Mouse (Mus musculus) forebrain, embryonic 16.5 days (tissue): Measurements from ENCODE around the gene Zbtb26. TPM values are rescaled to one million over a fixed set of nuclear protein-coding genes. Genes with fewer than 3 reads are reported as not detected.
A peak's percentile ranks its signal among the peaks of the same experiment; 100 is the strongest.

Experiments
- ATAC-seq: fragments of 200-750 bp; cut with Nextera tagmentation; 2 replicates; pipeline ENCODE4 v1.8.0; 2017; ENCODE audit warnings: mild to moderate bottlenecking, moderate library complexity
- H3K27ac ChIP-seq: fragments of 300-500 bp; sonication (generic); 2 replicates; pipeline ENCODE4 v1.5.1; 2014; ENCODE audit warnings: low read length, control low read depth
- H3K27me3 ChIP-seq: fragments of 300-500 bp; sonication (generic); replicated peaks from 2 replicates; pipeline ENCODE4 v1.6.1; 2014; ENCODE audit warnings: low read length; ENCODE audit not compliant: control insufficient read depth, insufficient read depth
- H3K36me3 ChIP-seq: fragments of 300-500 bp; sonication (generic); 2 replicates; pipeline ENCODE4 v1.6.1; 2014; ENCODE audit not compliant: control insufficient read depth, insufficient read depth
- H3K4me1 ChIP-seq: fragments of 300-500 bp; sonication (generic); replicated peaks from 2 replicates; pipeline ENCODE4 v1.6.1; 2014; ENCODE audit warnings: low read length; ENCODE audit not compliant: control insufficient read depth, insufficient read depth
- H3K4me2 ChIP-seq: fragments of 300-500 bp; sonication (generic); 2 replicates; pipeline ENCODE4 v1.6.1; 2014; ENCODE audit warnings: mild to moderate bottlenecking, low read length, control low read depth
- H3K4me3 ChIP-seq: fragments of 300-500 bp; sonication (generic); replicated peaks from 2 replicates; pipeline ENCODE4 v1.5.1; 2014; ENCODE audit warnings: mild to moderate bottlenecking, low read length, control low read depth
- H3K9ac ChIP-seq: fragments of 300-500 bp; sonication (generic); replicated peaks from 2 replicates; pipeline ENCODE4 v1.6.1; 2014; ENCODE audit warnings: low read depth, low read length, control low read depth
- H3K9me3 ChIP-seq: fragments of 300-500 bp; sonication (generic); 2 replicates; pipeline ENCODE4 v1.6.1; 2016; ENCODE audit warnings: low read length; ENCODE audit not compliant: control insufficient read depth
- WGBS: fragments of 180-500 bp; shearing (Covaris S2); extraction: QIAGEN DNeasy Blood & Tissue Kit; methylation state at CpG from one replicate; pipeline ENCODE4 v1.1.7; 2014; 5-methylcytosine and 5-hydroxymethylcytosine counted together
- polyA plus RNA-seq: library from polyadenylated mRNA; unstranded; fragments of >200 nt; fragmentation: Nextera tagmentation; extraction: Ambion mirVana; gene quantifications from 2 replicates; pipeline ENCODE4 v1.2.1, GENCODE M21; 2015

Zbtb26 gene
- polyA plus RNA-seq, 1 experiment from 2014 or later: 9.2 TPM

DNA sequence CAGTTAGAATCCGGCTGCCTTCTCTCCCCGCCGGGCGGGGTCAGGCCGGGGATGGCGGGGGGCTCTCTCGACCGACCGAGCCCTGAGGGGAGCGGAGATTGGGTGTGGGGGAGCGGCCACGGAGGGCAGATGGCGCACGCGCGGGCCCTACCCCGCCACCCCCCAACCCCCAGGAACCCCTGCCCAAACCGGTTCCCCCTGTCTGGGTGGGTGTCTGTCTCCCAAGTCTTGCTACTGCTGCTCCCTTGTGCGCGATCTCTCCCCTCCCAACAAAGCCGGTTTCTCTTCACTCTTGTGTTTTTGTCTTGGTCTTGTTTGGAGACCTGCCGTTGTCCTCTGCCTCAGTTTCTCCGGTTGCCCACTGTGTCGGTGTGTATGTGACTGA, 9.4 kb upstream of the Zbtb26 start:
- Histone ChIP-seq H3K9ac (peak overlapping the region; percentile 96), H3K4me2 (peak overlapping the region; percentile 82), H3K4me3 (peak overlapping the region; percentile 96), H3K9me3 (no peaks in the 10 kb centered on the region), H3K27me3 (no peaks in the 10 kb centered on the region), H3K27ac (peak overlapping the region; percentile 92), H3K4me1 (peaks cover 9% of the 10 kb centered on the region), H3K36me3 (no peaks in the 10 kb centered on the region)
- 0% methylated on average over 24 of the region's 24 CpGs for WGBS
- ATAC-seq: peak; percentile 84

DNA sequence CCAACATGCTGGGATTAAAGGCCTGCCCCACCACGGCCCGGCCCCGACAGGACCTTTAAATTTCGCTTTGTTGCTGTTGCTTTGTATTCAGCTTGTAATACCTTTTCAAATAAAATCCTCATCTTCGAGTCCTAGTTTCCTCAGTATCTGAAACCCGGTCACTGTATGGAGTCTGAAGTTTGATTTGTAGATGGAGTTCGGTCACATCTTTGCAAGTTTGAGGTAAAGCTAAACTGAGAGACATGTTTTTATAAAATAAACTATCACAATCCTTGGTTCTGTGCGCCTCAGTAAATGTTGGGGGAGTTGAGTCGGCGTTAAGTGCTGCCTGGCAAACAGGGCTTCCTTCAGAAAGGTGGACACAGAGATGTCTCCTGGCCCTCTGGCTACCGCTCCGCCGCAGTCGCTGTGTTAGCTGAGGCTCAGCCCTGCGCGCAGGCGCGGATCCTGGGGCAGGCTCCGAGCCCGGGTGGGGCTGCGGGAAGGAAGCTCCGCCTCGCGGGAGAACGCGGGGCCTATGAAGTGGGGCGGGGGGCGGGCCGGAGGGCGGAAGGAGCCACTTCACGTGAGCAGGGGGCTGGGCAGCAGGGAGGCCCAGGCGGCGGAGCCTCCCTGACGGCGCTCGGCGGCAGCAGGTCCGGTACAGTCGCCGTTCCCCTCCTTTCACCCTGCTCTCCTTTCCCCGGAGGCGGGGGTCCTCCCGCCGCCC, 8.9 kb upstream of the Zbtb26 start:
- H3K4me2 ChIP-seq: peak overlapping the region; percentile 82
- H3K27me3 ChIP-seq: no peaks in the 10 kb centered on the region
- 8% methylated on average over 42 of the region's 44 CpGs for WGBS
- no peaks in the 10 kb centered on the region for H3K36me3 ChIP-seq
- peak overlapping the region; percentile 92 for H3K27ac ChIP-seq
- peak overlapping the region; percentile 96 for H3K4me3 ChIP-seq
- H3K9me3 ChIP-seq: no peaks in the 10 kb centered on the region
- ATAC-seq: peak; percentile 98
- H3K9ac ChIP-seq: peak overlapping the region; percentile 96
- H3K4me1 ChIP-seq: peaks cover 9% of the 10 kb centered on the region

DNA sequence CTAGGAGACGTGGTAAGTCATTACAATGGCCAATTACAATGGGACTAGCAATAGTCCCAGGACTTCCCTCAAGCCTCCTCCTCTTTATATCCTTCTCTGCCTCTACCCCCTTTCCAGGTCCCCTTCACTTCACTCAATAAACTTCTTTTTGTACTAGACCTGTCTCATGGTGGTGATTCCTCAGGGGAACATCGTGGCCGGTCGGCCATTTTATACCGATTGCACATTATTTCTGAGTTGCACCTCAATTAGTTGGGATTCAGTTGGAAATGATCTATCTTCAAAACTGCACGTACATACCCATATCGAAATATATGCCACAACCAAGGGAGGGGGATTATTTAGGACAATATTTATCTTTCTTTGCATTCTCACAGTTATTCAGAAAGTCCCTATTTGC, 11.3 kb downstream of the Zbtb26 start:
- Histone ChIP-seq H3K4me1 (peaks cover 12% of the 10 kb centered on the region), H3K9me3 (no peaks in the 10 kb centered on the region), H3K4me3 (peak overlapping the region; percentile 70), H3K27me3 (no peaks in the 10 kb centered on the region), H3K36me3 (peaks cover 12% of the 10 kb centered on the region; the same call in 1 of the 2 replicates), H3K27ac (peak overlapping the region; percentile 99), H3K4me2 (peak overlapping the region; percentile 92), H3K9ac (peak overlapping the region; percentile 74)
- ATAC-seq: peak; percentile 34
- WGBS: 17% methylated on average over 7 of the region's 7 CpGs

DNA sequence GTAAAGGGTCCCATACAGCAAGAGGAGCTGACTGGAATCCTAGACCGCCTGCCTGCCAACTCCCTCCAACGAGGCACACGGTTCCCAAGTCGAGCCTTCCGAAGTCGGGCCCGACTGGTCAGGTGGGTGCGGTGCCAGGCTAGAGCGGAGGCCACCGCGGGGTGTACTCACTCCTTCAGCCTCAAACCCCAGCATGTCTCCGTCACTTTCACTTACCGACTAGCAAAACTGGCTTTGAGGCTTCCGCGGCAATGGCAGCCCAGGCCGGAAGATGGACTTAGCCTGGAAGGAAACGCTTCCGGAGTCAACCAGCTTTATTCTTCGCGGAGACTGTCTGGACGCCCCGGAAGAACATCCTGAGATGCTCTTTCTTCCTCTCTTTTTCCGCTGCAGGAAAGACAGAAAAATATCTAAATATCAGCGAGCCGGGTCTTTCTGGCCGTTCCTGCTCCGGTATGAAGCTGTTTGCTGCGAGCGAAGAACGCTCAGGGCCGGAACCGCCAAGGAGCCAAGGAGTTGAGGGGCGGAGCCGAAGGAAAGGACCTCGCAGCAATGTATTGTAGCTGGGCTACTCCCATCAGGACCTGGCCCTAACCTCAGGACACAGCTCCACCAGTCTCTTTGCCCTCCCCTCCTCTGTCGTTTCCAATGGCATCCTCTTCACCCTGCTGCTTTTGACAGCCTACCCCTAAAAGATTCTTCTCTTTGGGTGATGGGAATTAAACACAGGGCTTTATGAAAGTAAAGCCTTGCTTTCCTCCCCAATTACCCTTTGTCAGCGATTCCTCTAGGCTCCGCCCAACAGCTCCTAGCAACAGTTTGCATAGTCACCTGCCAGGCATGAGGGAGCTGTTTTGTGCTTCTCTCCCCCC, 12.1 kb downstream of the Zbtb26 start:
- Histone ChIP-seq H3K36me3 (peaks cover 12% of the 10 kb centered on the region; the same call in 1 of the 2 replicates), H3K27ac (peak overlapping the region; percentile 99), H3K9me3 (no peaks in the 10 kb centered on the region), H3K4me1 (peaks cover 12% of the 10 kb centered on the region), H3K4me2 (peak overlapping the region; percentile 92), H3K4me3 (peak overlapping the region; percentile 70), H3K27me3 (no peaks in the 10 kb centered on the region), H3K9ac (peak overlapping the region; percentile 74)
- under 1% methylated on average over 38 of the region's 38 CpGs for WGBS
- ATAC-seq: peak; percentile 96

DNA sequence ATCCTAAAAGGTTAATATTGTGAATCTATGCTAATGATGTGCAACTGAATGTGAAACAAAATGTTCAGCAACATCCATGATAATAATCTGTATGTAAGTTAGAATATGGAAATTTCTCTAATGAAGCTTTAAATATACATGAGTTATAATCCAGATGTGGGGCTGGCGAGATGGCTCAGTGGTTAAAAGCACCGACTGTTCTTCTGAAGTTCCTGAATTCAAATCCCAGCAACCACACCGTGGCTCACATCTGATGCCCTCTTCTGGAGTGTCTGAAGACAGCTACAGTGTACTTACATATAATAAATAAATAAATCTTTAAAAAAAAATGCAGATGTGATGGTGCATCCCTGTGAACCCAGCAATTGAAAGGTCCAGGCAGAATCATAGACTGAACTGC, 19.3 kb downstream of the Zbtb26 start:
- 55% methylated on average over 3 of the region's 3 CpGs for WGBS
- no peaks in the 10 kb centered on the region for H3K27me3 ChIP-seq
- no peak overlapping the region for H3K4me2 ChIP-seq
- no peak overlapping the region for H3K9ac ChIP-seq
- H3K36me3 ChIP-seq: peaks cover 3% of the 10 kb centered on the region; the same call in 1 of the 2 replicates
- H3K9me3 ChIP-seq: no peaks in the 10 kb centered on the region
- H3K27ac ChIP-seq: no peak overlapping the region
- H3K4me3 ChIP-seq: no peak overlapping the region
- ATAC-seq: no peak
- peaks cover 8% of the 10 kb centered on the region; the same call in 1 of the 2 replicates for H3K4me1 ChIP-seq

DNA sequence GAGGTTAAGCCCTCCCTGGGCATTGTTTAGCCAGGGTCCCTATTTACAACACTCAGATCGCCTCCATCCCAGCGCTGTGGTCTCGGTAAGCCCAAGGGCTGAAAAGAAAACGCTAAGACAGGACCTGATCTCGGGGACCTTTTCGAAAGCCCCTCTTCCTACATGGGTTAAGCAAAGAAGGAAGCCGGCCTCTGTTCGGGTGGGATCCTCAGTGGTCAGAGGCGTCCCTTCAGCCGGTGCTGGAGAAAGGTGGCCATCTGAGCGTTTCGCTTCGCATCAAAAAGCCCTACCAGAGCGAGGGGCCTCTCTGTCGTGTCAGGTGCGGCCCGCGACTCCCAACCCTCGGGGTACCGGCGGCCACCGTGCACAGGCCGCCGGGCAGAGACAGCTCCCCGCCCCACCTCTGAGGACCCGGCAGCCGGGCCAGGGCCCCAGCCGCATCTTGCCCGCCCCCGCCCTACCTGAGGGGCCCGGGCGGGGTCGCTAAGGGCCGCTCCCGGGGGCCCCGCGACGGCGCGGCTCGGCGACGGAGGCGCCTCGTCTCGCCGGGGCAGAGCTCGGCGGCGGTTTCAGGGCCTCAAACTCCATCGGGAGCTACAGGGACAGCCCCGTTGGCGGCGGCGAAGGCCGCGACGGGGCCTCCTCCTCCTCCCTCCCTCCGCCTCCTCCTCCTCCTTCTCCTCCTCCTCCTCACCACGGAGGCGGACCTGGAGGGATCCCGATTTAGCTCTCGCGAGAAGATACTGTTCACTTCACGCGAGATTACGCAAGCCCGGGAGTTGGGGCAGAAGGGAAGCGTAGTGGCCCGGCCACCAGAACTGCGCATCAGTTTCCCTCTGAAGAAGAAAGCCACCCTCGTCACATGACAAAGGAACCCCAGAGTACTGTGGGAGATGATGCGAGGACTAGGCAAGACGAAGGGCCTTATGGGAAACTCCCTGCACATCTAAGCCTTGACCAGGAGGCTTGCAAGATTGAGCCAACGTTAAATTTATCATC, 20.3 kb downstream of the Zbtb26 start, which contains the start of gene Rc3h2:
TSS of gene Rc3h2 (minus strand) at position 598 of the 999 bp plus-strand sequence.
- H3K9me3 ChIP-seq: no peaks in the 10 kb centered on the region
- H3K27me3 ChIP-seq: no peaks in the 10 kb centered on the region
- H3K36me3 ChIP-seq: no peaks in the 10 kb centered on the region
- peak within 1 kb of the TSS; percentile 91 for H3K27ac ChIP-seq
- peak within 1 kb of the TSS; percentile 85 for H3K4me2 ChIP-seq
- peak; percentile 98 for ATAC-seq
- H3K9ac ChIP-seq: peak within 1 kb of the TSS; percentile 86
- WGBS: under 1% methylated on average over 72 of the region's 75 CpGs
- peak within 1 kb of the TSS; percentile 98 for H3K4me3 ChIP-seq
- peaks cover 8% of the 10 kb centered on the region; the same call in 1 of the 2 replicates for H3K4me1 ChIP-seq

DNA sequence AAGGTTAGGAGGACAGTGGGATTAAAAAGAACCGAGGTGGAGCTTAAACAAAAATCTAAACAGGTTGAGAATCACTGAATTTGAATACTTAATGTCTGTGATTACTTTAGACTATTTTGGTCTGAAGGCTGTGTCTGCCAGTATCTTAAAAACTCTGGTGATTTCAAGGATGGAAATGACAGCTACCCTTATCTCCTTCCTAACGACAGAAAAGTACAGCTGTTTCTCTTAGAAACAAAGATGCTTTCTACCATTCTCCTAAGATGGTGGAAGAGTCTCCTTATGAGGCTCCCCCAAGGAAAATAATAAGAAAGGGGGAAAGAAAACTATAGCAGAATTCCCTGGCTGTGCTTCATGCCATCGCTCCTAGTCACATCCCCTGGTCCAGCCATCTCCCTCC, 21.0 kb downstream of the Zbtb26 start:
- peak overlapping the region; percentile 98 for H3K4me3 ChIP-seq
- H3K4me2 ChIP-seq: peak overlapping the region; percentile 85
- peak overlapping the region; percentile 91 for H3K27ac ChIP-seq
- no peaks in the 10 kb centered on the region for H3K9me3 ChIP-seq
- WGBS: under 1% methylated on average over 3 of the region's 3 CpGs
- H3K4me1 ChIP-seq: peaks cover 8% of the 10 kb centered on the region; the same call in 1 of the 2 replicates
- no peaks in the 10 kb centered on the region for H3K27me3 ChIP-seq
- no peak for ATAC-seq
- no peaks in the 10 kb centered on the region for H3K36me3 ChIP-seq
- peak overlapping the region; percentile 86 for H3K9ac ChIP-seq

DNA sequence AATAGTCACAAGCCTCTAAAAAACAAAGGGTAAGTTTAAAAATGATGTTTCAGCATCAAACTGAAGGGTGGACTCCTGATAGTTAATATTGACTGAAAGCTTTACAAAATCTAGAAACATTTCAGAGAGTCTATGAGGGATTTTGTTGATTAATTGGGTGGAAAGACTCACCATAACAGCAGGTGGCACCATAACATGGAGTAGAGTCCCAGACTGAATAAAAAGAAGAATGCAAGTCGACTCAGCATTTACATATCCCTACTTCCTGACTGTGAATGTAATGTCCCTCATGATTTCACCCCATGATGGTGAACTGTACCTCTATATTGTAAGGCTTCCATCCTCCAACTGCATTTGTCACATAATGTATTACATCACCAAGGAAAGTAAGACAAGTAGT, 47.4 kb downstream of the Zbtb26 start:
- Histone ChIP-seq H3K4me1 (no peaks in the 10 kb centered on the region), H3K27ac (no peak overlapping the region), H3K4me3 (no peak overlapping the region), H3K9ac (no peak overlapping the region), H3K36me3 (peaks cover 23% of the 10 kb centered on the region), H3K27me3 (no peaks in the 10 kb centered on the region), H3K9me3 (no peaks in the 10 kb centered on the region), H3K4me2 (no peak overlapping the region)
- ATAC-seq: no peak
- 57% methylated on average over 1 of the region's 1 CpGs for WGBS
